Mouse (Mus musculus) c-Kit-negative CD71-positive TER-119-positive erythroid progenitor cells, embryonic 14.5 days (primary cell): ENCODE measurements around the gene Foxi2.
A peak's percentile ranks its signal among the peaks of the same experiment; 100 is the strongest.

Experiments
- DNase-seq: peaks from one replicate; pipeline ENCODE4 v3.0.0-alpha.2; 2013; ENCODE audit warnings: low read depth, low spot score

Foxi2 gene

GRCm38 (mm10) chr7:135410237-135410965 is at the start of gene Foxi2:
Gene Foxi2, plus strand, starts transcription at chr7:135410308.
- no peak for DNase-seq

GRCm38 (mm10) chr7:135364606-135365005 is 45.5 kb upstream of the Foxi2 start:
- DNase-seq: no peak

- no peak for DNase-seq
Observed at GRCm38 (mm10) chr7:135376048-135376447, 34.1 kb upstream of the Foxi2 start.

- DNase-seq: peak; percentile 9
Observed at GRCm38 (mm10) chr7:135376932-135377331, 33.2 kb upstream of the Foxi2 start.

- no peak for DNase-seq
Observed at GRCm38 (mm10) chr7:135378331-135378730, 31.8 kb upstream of the Foxi2 start.

GRCm38 (mm10) chr7:135389039-135389438 is 21.1 kb upstream of the Foxi2 start:
- DNase-seq: no peak

- no peak for DNase-seq
Observed at GRCm38 (mm10) chr7:135392949-135393542, 17.1 kb upstream of the Foxi2 start.

- DNase-seq: no peak
Observed at GRCm38 (mm10) chr7:135394436-135394835, 15.7 kb upstream of the Foxi2 start.

GRCm38 (mm10) chr7:135395242-135395641 is 14.9 kb upstream of the Foxi2 start:
- no peak for DNase-seq

- no peak for DNase-seq
Observed at GRCm38 (mm10) chr7:135397096-135397495, 13.0 kb upstream of the Foxi2 start.

GRCm38 (mm10) chr7:135397874-135398273 is 12.2 kb upstream of the Foxi2 start:
- no peak for DNase-seq

GRCm38 (mm10) chr7:135403416-135403815 is 6.7 kb upstream of the Foxi2 start:
- DNase-seq: peak; percentile 42

GRCm38 (mm10) chr7:135406761-135407160 is 3.3 kb upstream of the Foxi2 start:
- no peak for DNase-seq

GRCm38 (mm10) chr7:135408501-135408900 is 1.6 kb upstream of the Foxi2 start:
- DNase-seq: no peak

GRCm38 (mm10) chr7:135412357-135412756 is 2.2 kb downstream of the Foxi2 start:
- no peak for DNase-seq

- DNase-seq: no peak
Observed at GRCm38 (mm10) chr7:135428840-135429239, 18.7 kb downstream of the Foxi2 start.

- no peak for DNase-seq
Observed at GRCm38 (mm10) chr7:135430903-135431302, 20.8 kb downstream of the Foxi2 start.

GRCm38 (mm10) chr7:135443903-135444302 is 33.8 kb downstream of the Foxi2 start:
- DNase-seq: peak; percentile 16

GRCm38 (mm10) chr7:135451340-135451739 is 41.2 kb downstream of the Foxi2 start:
- no peak for DNase-seq

- DNase-seq: no peak
Observed at GRCm38 (mm10) chr7:135452366-135452765, 42.3 kb downstream of the Foxi2 start.

- no peak for DNase-seq
Observed at GRCm38 (mm10) chr7:135453690-135454089, 43.6 kb downstream of the Foxi2 start.
